17 mouse cellular contexts compared by ENCODE assay signal in genomic region chr13:80989756-80990155, GRCm38 (mm10).
A peak's percentile ranks its signal among the peaks of the same experiment; 100 is the strongest.
DNase-seq lines count a peak whose midpoint lies in the region; ATAC-seq and TF ChIP-seq lines count a peak whose summit lies in the region.
"Had no signal": no experiment of that assay in that cellular context is flagged by ENCODE, and none has a peak within 500 bp of the region (broad histone marks: within the 10 kb centered on the region; RNA-seq: fewer than 3 reads in every experiment).

No protein-coding gene starts in this region.

- WGBS in kidney, adult 2 months = 76% methylated on average over 5 of the region's 5 CpGs
- WGBS in forebrain, embryonic 13.5 days = 73% methylated on average over 5 of the region's 5 CpGs

- intact Hi-C loops in heart, postnatal 10 days (cut with DNase I) = loop anchor here (5.0 kb wide), 1 partner anchor 143 kb away; no protein-coding TSS in a partner anchor

- no peak overlapping the region for H3K4me3 ChIP-seq in kidney, adult 2 months (ENCODE audit: insufficient read depth, low read depth, low read length)
- no peak overlapping the region for H3K4me3 ChIP-seq in forebrain, embryonic 13.5 days
- H3K4me3 ChIP-seq: layer of hippocampus, adult 2 months; limb, embryonic 15.5 days; neural tube, embryonic 12.5 days had no signal

- H3K4me1 ChIP-seq in kidney, adult 2 months (ENCODE audit: control insufficient read depth, insufficient read depth, low read length) = no peaks in the 10 kb centered on the region
- H3K4me1 ChIP-seq in forebrain, embryonic 13.5 days = no peaks in the 10 kb centered on the region
- H3K4me1 ChIP-seq: limb, embryonic 15.5 days; neural tube, embryonic 12.5 days had no signal

- no peak for TF ChIP-seq CTCF in kidney, adult 2 months (conservative IDR thresholded peaks at IDR 0.05; ENCODE audit: insufficient read depth, insufficient read length, low read depth, low read length)

- no peak for TF ChIP-seq POLR2A in kidney, adult 2 months (IDR thresholded peaks at IDR 0.05; ENCODE audit: low read depth, low read length)

- H3K9me3 ChIP-seq in forebrain, embryonic 13.5 days (replicated peaks) = no peaks in the 10 kb centered on the region
- H3K9me3 ChIP-seq: limb, embryonic 15.5 days; neural tube, embryonic 12.5 days had no signal

- DNase-seq in brain, adult 2 months (ENCODE audit: low read depth, low spot score) = peak; percentile 63
- DNase-seq in heart, adult 8-10 months (ENCODE audit: low spot score) = peak; percentile 61
- peak; percentile 84 to 85 for DNase-seq in heart, postnatal 10 days
- peak; percentile 60 for DNase-seq in lung, postnatal 10 days
- DNase-seq in adrenal gland, postnatal 25 days = no peak
- no peak for DNase-seq in cerebellum, adult 8-10 months
- DNase-seq in kidney, adult 2 months = no peak
- DNase-seq: adrenal gland, postnatal 10 days; cerebellum, postnatal 36 days; kidney, adult 18-20 months; midbrain, embryonic 14.5 days had no signal

- H3K36me3 ChIP-seq in kidney, adult 2 months (ENCODE audit: control insufficient read depth, insufficient read depth, low read length) = no peaks in the 10 kb centered on the region
- H3K36me3 ChIP-seq in forebrain, embryonic 13.5 days (ENCODE audit: poor library complexity, severe bottlenecking) = no peaks in the 10 kb centered on the region
- H3K36me3 ChIP-seq: limb, embryonic 15.5 days; neural tube, embryonic 12.5 days had no signal

- H3K27me3 ChIP-seq in kidney, adult 2 months (replicated peaks; ENCODE audit: control insufficient read depth, insufficient read depth, low read length) = no peaks in the 10 kb centered on the region
- no peaks in the 10 kb centered on the region for H3K27me3 ChIP-seq in forebrain, embryonic 13.5 days
- H3K27me3 ChIP-seq: limb, embryonic 15.5 days; neural tube, embryonic 12.5 days had no signal

- no peak for ATAC-seq in forebrain, embryonic 13.5 days
- ATAC-seq: hindbrain, embryonic 16.5 days had no signal

- no peak overlapping the region for H3K4me2 ChIP-seq in forebrain, embryonic 13.5 days
- H3K4me2 ChIP-seq: limb, embryonic 15.5 days; neural tube, embryonic 12.5 days had no signal

- H3K9ac ChIP-seq in forebrain, embryonic 13.5 days = no peak overlapping the region
- H3K9ac ChIP-seq: limb, embryonic 15.5 days; neural tube, embryonic 12.5 days had no signal

- H3K27ac ChIP-seq in kidney, adult 2 months (ENCODE audit: insufficient read depth, low read depth, low read length) = no peak overlapping the region
- no peak overlapping the region for H3K27ac ChIP-seq in forebrain, embryonic 13.5 days
- H3K27ac ChIP-seq: layer of hippocampus, adult 2 months; limb, embryonic 15.5 days; macrophage; neural tube, embryonic 12.5 days had no signal

Comparison
In these comparisons a context has a peak if more than half of its experiments do, and no peak if none do; other contexts are left out.
1. DNase-seq: peak in brain, adult 2 months (single experiment), heart, adult 8-10 months (single experiment), heart, postnatal 10 days (2 of 2) and lung, postnatal 10 days (single experiment); none in adrenal gland, postnatal 25 days (single experiment), cerebellum, adult 8-10 months (single experiment) and kidney, adult 2 months (single experiment).